Mouse (Mus musculus) hindbrain, embryonic 15.5 days (tissue): ENCODE data around the gene Ric8a. TPM values are rescaled to one million over a fixed set of nuclear protein-coding genes. Genes with fewer than 3 reads are reported as not detected.
A peak's percentile ranks its signal among the peaks of the same experiment; 100 is the strongest.

ENCODE experiments used
- ATAC-seq: fragments of 200-750 bp; cut with Nextera tagmentation; 2 replicates; pipeline ENCODE4 v1.8.0; 2017; ENCODE audit warnings: low read depth, moderate number of reproducible peaks, moderate TSS enrichment; ENCODE audit not compliant: low FRiP score
- H3K27ac ChIP-seq: fragments of 300-500 bp; sonication (generic); replicated peaks from 2 replicates; pipeline ENCODE4 v1.5.1; 2015; ENCODE audit warnings: mild to moderate bottlenecking, inconsistent platforms
- H3K27me3 ChIP-seq: fragments of 300-500 bp; sonication (generic); 2 replicates; pipeline ENCODE4 v1.6.1; 2015; ENCODE audit warnings: control low read depth, inconsistent platforms
- H3K36me3 ChIP-seq: fragments of 300-500 bp; sonication (generic); 2 replicates; pipeline ENCODE4 v1.6.1; 2015; ENCODE audit warnings: control low read depth, inconsistent platforms
- H3K4me1 ChIP-seq: fragments of 300-500 bp; sonication (generic); replicated peaks from 2 replicates; pipeline ENCODE4 v1.6.1; 2015; ENCODE audit warnings: control low read depth, inconsistent platforms
- H3K4me2 ChIP-seq: fragments of 300-500 bp; sonication (generic); 2 replicates; pipeline ENCODE4 v1.6.1; 2015; ENCODE audit warnings: moderate library complexity, mild to moderate bottlenecking, inconsistent platforms
- H3K4me3 ChIP-seq: fragments of 300-500 bp; sonication (generic); 2 replicates; pipeline ENCODE4 v1.5.1; 2015; ENCODE audit warnings: mild to moderate bottlenecking, inconsistent platforms
- H3K9ac ChIP-seq: fragments of 300-500 bp; sonication (generic); 2 replicates; pipeline ENCODE4 v1.6.1; 2015; ENCODE audit warnings: inconsistent platforms
- H3K9me3 ChIP-seq: fragments of 300-500 bp; sonication (generic); 2 replicates; pipeline ENCODE4 v1.6.1; 2016; ENCODE audit warnings: control low read depth, inconsistent platforms
- WGBS: fragments of 180-500 bp; shearing (Covaris S2); methylation state at CpG from one replicate; pipeline ENCODE4 v1.1.7; 2015; 5-methylcytosine and 5-hydroxymethylcytosine counted together
- polyA plus RNA-seq: library from polyadenylated mRNA; unstranded; fragments of >200 nt; fragmentation: Nextera tagmentation; extraction: Ambion mirVana; gene quantifications from 2 replicates; pipeline ENCODE4 v1.2.1, GENCODE M21; 2015

Gene Ric8a
- polyA plus RNA-seq, 1 experiment from 2014 or later = 104 TPM

- H3K4me2 ChIP-seq = no peak within 1 kb of the TSS
- no peaks in the 10 kb centered on the region for H3K27me3 ChIP-seq
- H3K36me3 ChIP-seq = peaks cover 31% of the 10 kb centered on the region
- ATAC-seq = no peak
- H3K4me1 ChIP-seq = peaks cover 6% of the 10 kb centered on the region
- WGBS = 77% methylated on average over 10 of the region's 10 CpGs
- H3K9me3 ChIP-seq = no peaks in the 10 kb centered on the region
- no peak within 1 kb of the TSS for H3K4me3 ChIP-seq
- H3K27ac ChIP-seq = no peak within 1 kb of the TSS
- no peak within 1 kb of the TSS for H3K9ac ChIP-seq
Observed at GRCm38 (mm10) chr7:140900220-140900619, 43.5 kb downstream of the Ric8a start, which contains the start of gene Cox8b. Cox8b (minus strand) TSS chr7:140900446.

- Histone ChIP-seq H3K27me3 (no peaks in the 10 kb centered on the region), H3K36me3 (peaks cover 17% of the 10 kb centered on the region), H3K4me1 (peaks cover 6% of the 10 kb centered on the region), H3K27ac (no peak overlapping the region), H3K9ac (no peak overlapping the region), H3K4me3 (no peak overlapping the region), H3K4me2 (no peak overlapping the region), H3K9me3 (no peaks in the 10 kb centered on the region)
- ATAC-seq = no peak
- WGBS = 83% methylated on average over 15 of the region's 15 CpGs
Observed at GRCm38 (mm10) chr7:140902036-140902875, 45.5 kb downstream of the Ric8a start.

GRCm38 (mm10) chr7:140903212-140903611, 46.5 kb downstream of the Ric8a start:
- no peak overlapping the region for H3K27ac ChIP-seq
- H3K4me1 ChIP-seq = peaks cover 6% of the 10 kb centered on the region
- no peaks in the 10 kb centered on the region for H3K9me3 ChIP-seq
- H3K9ac ChIP-seq = no peak overlapping the region
- WGBS = 25% methylated on average over 13 of the region's 13 CpGs
- peaks cover 8% of the 10 kb centered on the region for H3K36me3 ChIP-seq
- peak; percentile 55 for ATAC-seq
- 0 out of 2 replicates have a peak overlapping the region, but pooled peaks have one; percentile 13 for H3K4me2 ChIP-seq
- no peaks in the 10 kb centered on the region for H3K27me3 ChIP-seq
- H3K4me3 ChIP-seq = no peak overlapping the region

- no peaks in the 10 kb centered on the region for H3K9me3 ChIP-seq
- H3K9ac ChIP-seq = no peak overlapping the region
- H3K27ac ChIP-seq = no peak overlapping the region
- WGBS = 83% methylated on average over 2 of the region's 2 CpGs
- H3K4me2 ChIP-seq = no peak overlapping the region
- no peak for ATAC-seq
- H3K4me3 ChIP-seq = no peak overlapping the region
- no peaks in the 10 kb centered on the region for H3K36me3 ChIP-seq
- no peaks in the 10 kb centered on the region for H3K27me3 ChIP-seq
- H3K4me1 ChIP-seq = peaks cover 11% of the 10 kb centered on the region
Observed at GRCm38 (mm10) chr7:140905642-140906081, 48.9 kb downstream of the Ric8a start.

- Histone ChIP-seq H3K4me2 (no peak overlapping the region), H3K9ac (no peak overlapping the region), H3K27ac (no peak overlapping the region), H3K4me1 (peaks cover 11% of the 10 kb centered on the region), H3K4me3 (no peak overlapping the region), H3K27me3 (no peaks in the 10 kb centered on the region), H3K9me3 (no peaks in the 10 kb centered on the region), H3K36me3 (no peaks in the 10 kb centered on the region)
- WGBS = 86% methylated on average over 13 of the region's 13 CpGs
- ATAC-seq = no peak
Observed at GRCm38 (mm10) chr7:140907131-140907530, 50.4 kb downstream of the Ric8a start.

- 86% methylated on average over 7 of the region's 7 CpGs for WGBS
- no peak overlapping the region for H3K4me3 ChIP-seq
Observed at GRCm38 (mm10) chr7:140907697-140908096, 50.9 kb downstream of the Ric8a start.

GRCm38 (mm10) chr7:140908181-140908580, 51.4 kb downstream of the Ric8a start:
- WGBS = 49% methylated on average over 7 of the region's 7 CpGs
- Histone ChIP-seq H3K4me2 (peak overlapping the region; percentile 93; the same call in 1 of the 2 replicates), H3K9me3 (no peaks in the 10 kb centered on the region), H3K4me1 (peaks cover 8% of the 10 kb centered on the region), H3K9ac (no peak overlapping the region), H3K36me3 (no peaks in the 10 kb centered on the region), H3K27me3 (no peaks in the 10 kb centered on the region), H3K27ac (no peak overlapping the region), H3K4me3 (no peak overlapping the region; the same call in 1 of the 2 replicates)
- no peak for ATAC-seq

More at GRCm38 (mm10) chr7:140907697-140908096, 50.9 kb downstream of the Ric8a start:
- no peaks in the 10 kb centered on the region for H3K9me3 ChIP-seq
- no peak overlapping the region for H3K9ac ChIP-seq
- H3K36me3 ChIP-seq = no peaks in the 10 kb centered on the region
- ATAC-seq = no peak
- no peak overlapping the region for H3K27ac ChIP-seq
- peaks cover 11% of the 10 kb centered on the region for H3K4me1 ChIP-seq
- no peaks in the 10 kb centered on the region for H3K27me3 ChIP-seq
- H3K4me2 ChIP-seq = no peak overlapping the region

- whole genome bisulfite sequencing = under 1% methylated on average over 19 of the region's 19 CpGs
Observed at GRCm38 (mm10) chr7:140908634-140909107, 51.9 kb downstream of the Ric8a start.

GRCm38 (mm10) chr7:140912293-140912692, 55.5 kb downstream of the Ric8a start:
- Histone ChIP-seq H3K9me3 (no peaks in the 10 kb centered on the region), H3K36me3 (no peaks in the 10 kb centered on the region), H3K27me3 (no peaks in the 10 kb centered on the region), H3K4me3 (no peak overlapping the region), H3K4me1 (peaks cover 5% of the 10 kb centered on the region), H3K4me2 (no peak overlapping the region), H3K9ac (no peak overlapping the region), H3K27ac (no peak overlapping the region)
- ATAC-seq = no peak
- WGBS = 74% methylated on average over 3 of the region's 3 CpGs

More at GRCm38 (mm10) chr7:140908634-140909107, 51.9 kb downstream of the Ric8a start:
- H3K4me2 ChIP-seq = peak overlapping the region; percentile 93
- peak overlapping the region; percentile 43 for H3K4me3 ChIP-seq
- H3K9me3 ChIP-seq = no peaks in the 10 kb centered on the region
- H3K9ac ChIP-seq = peak overlapping the region; percentile 43; the same call in 1 of the 2 replicates
- H3K4me1 ChIP-seq = peaks cover 5% of the 10 kb centered on the region
- no peak overlapping the region for H3K27ac ChIP-seq
- no peaks in the 10 kb centered on the region for H3K36me3 ChIP-seq
- H3K27me3 ChIP-seq = no peaks in the 10 kb centered on the region
- peak; percentile 75 for ATAC-seq

GRCm38 (mm10) chr7:140912846-140913482, 56.2 kb downstream of the Ric8a start:
- no peak for ATAC-seq
- H3K4me1 ChIP-seq = peaks cover 5% of the 10 kb centered on the region
- WGBS = 70% methylated on average over 5 of the region's 5 CpGs
- no peak overlapping the region for H3K4me3 ChIP-seq
- H3K9ac ChIP-seq = no peak overlapping the region
- no peak overlapping the region for H3K27ac ChIP-seq
- no peaks in the 10 kb centered on the region for H3K9me3 ChIP-seq
- no peak overlapping the region for H3K4me2 ChIP-seq
- 0 out of 2 replicates have a peak, but pooled peaks cover under 1% of the 10 kb centered on the region for H3K27me3 ChIP-seq
- H3K36me3 ChIP-seq = no peaks in the 10 kb centered on the region
